Mouse (Mus musculus): ENCODE results near the gene Gab1.

- TF ChIP-seq POLR2A (IDR thresholded peaks at IDR 0.05; ENCODE audit: low read depth, low read length) (no peak), CTCF (IDR thresholded peaks at IDR 0.05; ENCODE audit: extremely low read depth, insufficient read length, insufficient replicate concordance, low read depth, low read length) (no peak)
Measured at GRCm38 (mm10) chr8:80875537-80875936, 4.8 kb downstream of the Gab1 start.

All from small intestine, adult 2 months (tissue).